Mouse (Mus musculus): ENCODE results near the gene Lama4. TPM values are rescaled to one million over a fixed set of nuclear protein-coding genes. Genes with fewer than 3 reads are reported as not detected.

Gene Lama4
- polyA plus RNA-seq, 1 experiment from 2014 or later, result 29.7 TPM

DNA sequence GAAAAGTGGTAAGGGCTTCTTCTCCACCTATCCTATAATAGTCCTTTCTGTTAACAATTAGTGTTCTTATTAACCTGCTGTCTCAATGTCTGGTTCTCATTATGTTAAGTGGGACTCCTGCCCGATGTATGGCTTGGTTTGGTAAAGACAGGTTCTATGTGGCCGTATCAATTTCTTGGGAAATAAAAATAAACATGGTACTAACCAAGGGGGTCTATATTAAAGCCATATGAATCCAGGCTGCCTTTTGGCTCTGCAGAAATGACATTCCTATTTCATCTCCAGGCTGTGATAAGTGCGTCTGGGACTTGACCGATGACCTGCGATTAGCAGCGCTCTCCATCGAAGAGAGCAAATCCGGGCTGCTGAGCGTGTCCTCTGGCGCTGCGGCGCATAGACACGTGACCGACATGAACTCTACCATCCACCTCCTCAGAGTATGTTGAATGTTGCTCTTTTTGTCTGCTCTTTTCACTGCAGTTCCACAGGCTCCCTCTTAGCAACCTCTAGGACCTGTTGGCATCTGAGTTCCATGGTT, 64.9 kb downstream of the Lama4 start:
- Histone ChIP-seq H3K9me3 (replicated peaks) (no peaks in the 10 kb centered on the region), H3K9ac (no peak overlapping the region), H3K36me3 (no peaks in the 10 kb centered on the region), H3K4me1 (peaks cover 9% of the 10 kb centered on the region; the same call in 1 of the 2 replicates), H3K4me2 (replicated peaks) (no peak overlapping the region), H3K4me3 (no peak overlapping the region), H3K27ac (no peak overlapping the region), H3K27me3 (no peaks in the 10 kb centered on the region)
- no peak for ATAC-seq (ENCODE audit: low FRiP score)
- 79% methylated on average over 14 of the region's 14 CpGs for WGBS

DNA sequence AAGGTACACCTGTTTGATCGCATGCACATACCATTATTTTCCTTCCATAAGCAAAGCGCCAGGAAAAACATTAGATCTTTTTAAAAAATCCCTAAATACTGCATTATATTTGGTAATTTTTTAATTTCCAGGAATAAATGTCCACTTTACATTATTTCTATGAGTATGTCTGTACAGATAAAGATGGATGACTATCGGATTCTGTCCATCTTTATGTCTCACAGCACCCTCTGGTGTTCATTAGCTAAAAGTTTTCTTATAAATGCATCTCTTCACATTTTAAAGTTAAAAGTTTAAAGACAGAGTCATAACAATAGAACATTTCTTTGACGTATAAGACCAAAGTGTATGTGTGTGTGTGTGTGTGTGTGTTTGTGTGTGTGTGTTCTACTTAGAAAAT, 74.2 kb downstream of the Lama4 start:
- H3K9ac ChIP-seq, result no peak overlapping the region
- H3K4me3 ChIP-seq, result no peak overlapping the region
- no peak overlapping the region for H3K27ac ChIP-seq
- no peaks in the 10 kb centered on the region for H3K9me3 ChIP-seq (replicated peaks)
- H3K4me2 ChIP-seq (replicated peaks), result no peak overlapping the region
- no peaks in the 10 kb centered on the region for H3K4me1 ChIP-seq
- no peaks in the 10 kb centered on the region for H3K36me3 ChIP-seq
- ATAC-seq (ENCODE audit: low FRiP score), result no peak
- H3K27me3 ChIP-seq, result no peaks in the 10 kb centered on the region
- 65% methylated on average over 4 of the region's 4 CpGs for WGBS

DNA sequence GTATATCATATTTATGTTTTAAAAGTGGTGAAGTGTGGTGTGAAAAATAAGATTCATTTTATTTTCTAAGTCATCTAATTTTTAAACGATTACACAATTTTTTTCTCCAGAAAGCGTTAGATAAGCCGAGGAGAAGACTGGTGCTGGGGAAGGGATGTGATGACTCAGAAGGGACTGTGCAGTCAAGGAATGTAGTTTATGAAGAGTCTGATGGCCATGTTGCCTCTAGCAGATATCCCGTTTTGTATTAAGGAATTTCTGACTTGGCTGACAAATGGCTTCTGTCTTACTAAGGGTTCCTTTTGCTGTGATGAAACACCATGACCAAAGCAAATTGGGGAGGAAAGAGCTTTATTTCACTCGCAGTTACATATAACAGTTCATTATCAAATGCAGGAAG, 74.7 kb downstream of the Lama4 start:
- Histone ChIP-seq H3K4me1 (no peaks in the 10 kb centered on the region), H3K36me3 (no peaks in the 10 kb centered on the region), H3K4me2 (replicated peaks) (no peak overlapping the region), H3K4me3 (no peak overlapping the region), H3K9ac (no peak overlapping the region), H3K27me3 (no peaks in the 10 kb centered on the region), H3K27ac (no peak overlapping the region), H3K9me3 (replicated peaks) (no peaks in the 10 kb centered on the region)
- 76% methylated on average over 5 of the region's 5 CpGs for WGBS
- no peak for ATAC-seq (ENCODE audit: low FRiP score)

DNA sequence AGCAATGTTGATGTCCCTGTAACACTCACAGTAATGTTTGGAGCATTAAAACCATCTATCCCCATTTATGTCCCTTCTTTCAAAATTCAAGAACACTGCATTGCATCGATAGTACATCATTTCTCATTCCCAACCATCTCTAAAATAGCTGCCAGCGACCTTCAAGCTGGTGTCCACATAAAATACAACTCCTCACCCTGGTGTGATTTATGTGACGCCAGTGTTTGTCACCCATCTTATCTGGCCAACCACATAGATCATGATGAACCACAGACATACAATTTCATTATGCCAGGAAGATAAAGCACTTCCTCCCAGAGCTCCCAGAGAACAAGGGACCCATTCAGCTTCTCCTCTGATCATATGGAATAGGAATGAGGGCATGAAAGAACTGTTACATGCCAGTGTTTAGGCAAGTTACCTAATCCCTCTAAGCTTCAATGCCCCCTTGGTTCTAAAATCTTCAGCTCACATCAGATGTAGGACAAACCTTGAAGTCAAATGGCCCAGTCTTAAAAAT, 79.2 kb downstream of the Lama4 start:
- no peaks in the 10 kb centered on the region for H3K36me3 ChIP-seq
- H3K4me2 ChIP-seq (replicated peaks), result no peak overlapping the region
- no peaks in the 10 kb centered on the region for H3K4me1 ChIP-seq
- H3K9me3 ChIP-seq (replicated peaks), result no peaks in the 10 kb centered on the region
- WGBS, result 73% methylated on average over 3 of the region's 3 CpGs
- H3K9ac ChIP-seq, result no peak overlapping the region
- no peak for ATAC-seq (ENCODE audit: low FRiP score)
- no peak overlapping the region for H3K27ac ChIP-seq
- H3K4me3 ChIP-seq, result no peak overlapping the region
- no peaks in the 10 kb centered on the region for H3K27me3 ChIP-seq

DNA sequence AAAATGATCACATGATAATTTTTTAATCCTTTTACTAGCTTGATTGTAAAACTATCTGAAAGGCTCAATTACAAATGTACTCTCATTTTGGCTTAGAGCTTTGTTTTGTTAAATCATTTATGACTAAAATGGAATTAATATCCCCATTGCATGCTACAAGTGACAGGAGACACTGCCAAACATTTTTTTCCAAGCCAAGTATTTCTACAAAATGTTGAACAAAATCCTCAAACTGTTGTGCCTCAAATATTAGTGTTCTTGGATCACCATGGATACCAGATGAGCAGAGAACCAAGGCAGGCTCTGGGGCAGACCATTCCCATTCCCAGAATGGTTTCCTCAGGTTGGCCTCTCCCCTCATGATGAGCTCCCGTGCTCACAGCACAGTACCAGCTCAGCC, 79.8 kb downstream of the Lama4 start:
- no peak for ATAC-seq (ENCODE audit: low FRiP score)
- no peak overlapping the region for H3K27ac ChIP-seq
- WGBS, result 81% methylated on average over 1 of the region's 1 CpGs
- H3K4me1 ChIP-seq, result no peaks in the 10 kb centered on the region
- H3K4me2 ChIP-seq (replicated peaks), result no peak overlapping the region
- no peaks in the 10 kb centered on the region for H3K9me3 ChIP-seq (replicated peaks)
- H3K9ac ChIP-seq, result no peak overlapping the region
- no peaks in the 10 kb centered on the region for H3K36me3 ChIP-seq
- no peaks in the 10 kb centered on the region for H3K27me3 ChIP-seq
- no peak overlapping the region for H3K4me3 ChIP-seq

DNA sequence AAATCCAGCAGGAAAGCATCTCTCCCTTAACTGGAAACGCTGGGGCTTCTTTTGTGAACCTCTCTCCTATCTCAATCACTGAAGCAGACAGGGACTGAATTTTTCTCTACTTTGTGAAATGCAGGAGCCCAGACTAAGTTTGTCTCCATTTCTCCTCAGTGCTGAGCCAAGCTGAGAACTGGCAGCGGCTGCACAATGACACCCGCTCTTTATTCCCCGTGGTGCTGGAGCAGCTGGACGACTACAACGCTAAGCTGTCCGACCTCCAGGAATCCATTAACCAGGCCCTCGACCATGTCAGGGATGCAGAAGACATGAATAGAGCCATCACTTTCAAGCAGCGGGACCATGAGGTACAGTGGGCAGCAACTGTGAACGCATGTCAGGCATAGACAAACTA, 82.5 kb downstream of the Lama4 start:
- H3K4me1 ChIP-seq, result no peaks in the 10 kb centered on the region
- H3K9me3 ChIP-seq (replicated peaks), result no peaks in the 10 kb centered on the region
- H3K4me2 ChIP-seq (replicated peaks), result no peak overlapping the region
- 60% methylated on average over 10 of the region's 10 CpGs for WGBS
- ATAC-seq (ENCODE audit: low FRiP score), result no peak
- H3K27ac ChIP-seq, result no peak overlapping the region
- no peaks in the 10 kb centered on the region for H3K27me3 ChIP-seq
- H3K4me3 ChIP-seq, result no peak overlapping the region
- H3K9ac ChIP-seq, result no peak overlapping the region
- H3K36me3 ChIP-seq, result no peaks in the 10 kb centered on the region; the same call in 1 of the 2 replicates

DNA sequence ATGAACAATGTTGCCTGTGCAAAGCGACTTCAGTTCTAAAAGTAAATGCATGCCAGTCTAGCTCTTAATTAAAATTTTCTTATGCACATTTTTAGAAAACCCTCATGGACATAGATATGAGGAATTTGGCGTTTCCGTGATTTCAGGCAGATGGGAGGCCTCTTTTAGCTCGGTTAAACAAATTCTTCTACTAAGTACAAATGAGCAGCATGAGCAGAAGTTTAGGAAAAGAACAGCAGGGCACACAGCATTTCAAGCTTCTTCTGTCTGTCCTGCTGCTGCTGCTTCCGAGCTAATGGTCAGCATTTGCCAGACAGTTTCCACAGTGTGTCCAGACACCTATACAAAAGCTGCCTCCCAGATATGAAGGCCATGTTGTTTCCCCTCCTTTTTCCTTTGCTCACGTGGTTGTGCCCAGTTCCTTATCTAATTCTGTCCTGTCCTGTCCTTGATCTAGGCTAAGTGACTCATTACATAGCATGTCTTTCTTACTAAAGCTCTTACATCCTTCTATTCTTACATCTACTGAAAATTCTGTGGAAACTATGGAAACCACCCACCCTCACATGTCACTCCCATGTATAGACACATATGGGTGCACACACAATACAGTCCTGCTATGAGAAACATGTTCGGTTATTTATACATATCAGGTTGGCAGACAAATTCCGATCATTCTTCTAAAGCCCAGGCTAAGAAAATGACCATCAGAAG, 84.4 kb downstream of the Lama4 start:
- Histone ChIP-seq H3K9me3 (replicated peaks) (no peaks in the 10 kb centered on the region), H3K27me3 (no peaks in the 10 kb centered on the region), H3K9ac (no peak overlapping the region), H3K36me3 (no peaks in the 10 kb centered on the region; the same call in 1 of the 2 replicates), H3K4me2 (replicated peaks) (no peak overlapping the region), H3K27ac (no peak overlapping the region), H3K4me3 (no peak overlapping the region), H3K4me1 (no peaks in the 10 kb centered on the region)
- ATAC-seq (ENCODE audit: low FRiP score), result no peak
- 79% methylated on average over 8 of the region's 8 CpGs for WGBS

DNA sequence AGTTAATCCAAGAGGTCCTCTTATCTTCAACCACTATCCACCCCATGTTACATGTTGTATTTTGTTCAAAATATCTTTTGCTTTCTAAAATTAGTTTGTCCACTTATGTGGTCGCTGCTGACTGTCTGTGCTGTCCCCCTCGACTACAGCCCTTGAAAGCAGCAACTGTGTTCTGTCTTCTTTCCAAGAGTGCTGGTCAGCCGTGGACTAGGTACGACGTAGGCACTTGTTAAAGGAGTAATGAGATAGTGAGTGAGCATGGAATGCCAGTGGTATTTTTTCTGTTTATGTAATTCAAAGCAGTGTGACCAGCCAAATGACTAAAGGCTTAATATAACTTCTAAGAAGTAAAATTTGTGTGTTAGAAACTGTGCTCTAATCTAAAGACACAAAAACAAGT, 90.7 kb downstream of the Lama4 start:
- H3K36me3 ChIP-seq, result no peaks in the 10 kb centered on the region; the same call in 1 of the 2 replicates
- no peak overlapping the region for H3K4me3 ChIP-seq
- 94% methylated on average over 5 of the region's 5 CpGs for WGBS

DNA sequence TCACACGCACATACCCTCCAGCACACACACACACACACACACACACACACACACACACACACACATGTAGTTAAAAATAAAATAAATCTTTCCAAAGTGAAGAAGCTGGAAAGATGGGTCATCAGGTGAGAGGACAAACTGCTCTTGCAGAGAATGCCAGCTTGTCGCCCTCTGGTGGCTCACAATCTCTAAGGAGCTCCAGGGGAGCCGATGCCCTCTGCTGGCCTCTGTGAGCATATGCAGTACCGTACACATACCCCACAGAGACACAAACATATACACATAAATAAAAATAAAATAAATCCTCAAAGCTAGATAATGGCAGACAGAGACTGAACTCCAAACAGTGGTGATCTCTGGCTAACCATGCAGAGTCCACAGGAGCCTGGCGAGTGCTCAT, 99.4 kb downstream of the Lama4 start:
- ATAC-seq (ENCODE audit: low FRiP score), result no peak
- no peaks in the 10 kb centered on the region for H3K4me1 ChIP-seq
- 84% methylated on average over 5 of the region's 5 CpGs for WGBS

More for the DNA sequence above, 90.7 kb downstream of the Lama4 start:
- no peaks in the 10 kb centered on the region for H3K4me1 ChIP-seq
- H3K27ac ChIP-seq, result no peak overlapping the region
- no peaks in the 10 kb centered on the region for H3K9me3 ChIP-seq (replicated peaks)
- ATAC-seq (ENCODE audit: low FRiP score), result no peak
- H3K27me3 ChIP-seq, result no peaks in the 10 kb centered on the region
- H3K4me2 ChIP-seq (replicated peaks), result no peak overlapping the region
- H3K9ac ChIP-seq, result no peak overlapping the region

DNA sequence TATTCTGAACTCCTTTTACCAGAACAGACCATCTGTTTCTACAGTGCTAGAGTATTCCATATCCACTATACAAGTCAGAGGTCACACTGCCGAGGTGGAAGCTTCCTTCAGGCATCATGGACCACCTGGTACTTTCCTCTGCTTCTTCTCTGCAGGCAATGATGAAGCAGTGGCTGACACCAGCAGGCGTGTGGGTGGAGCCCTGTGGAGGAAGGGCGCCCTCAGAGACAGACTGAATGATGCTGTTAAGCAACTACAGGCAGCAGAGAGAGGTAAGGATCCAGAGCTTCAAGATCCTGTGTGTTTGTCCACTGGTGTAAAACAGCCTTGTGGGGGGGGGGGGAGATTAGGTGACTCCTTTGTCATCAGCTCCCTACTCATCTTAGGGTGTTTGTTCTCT, 100.1 kb downstream of the Lama4 start:
- H3K4me2 ChIP-seq (replicated peaks), result no peak overlapping the region
- H3K9me3 ChIP-seq (replicated peaks), result no peaks in the 10 kb centered on the region

More for the DNA sequence above, 99.4 kb downstream of the Lama4 start:
- Histone ChIP-seq H3K9me3 (replicated peaks) (no peaks in the 10 kb centered on the region), H3K4me3 (no peak overlapping the region), H3K27ac (no peak overlapping the region), H3K9ac (no peak overlapping the region), H3K4me2 (replicated peaks) (no peak overlapping the region), H3K36me3 (no peaks in the 10 kb centered on the region), H3K27me3 (no peaks in the 10 kb centered on the region)

DNA sequence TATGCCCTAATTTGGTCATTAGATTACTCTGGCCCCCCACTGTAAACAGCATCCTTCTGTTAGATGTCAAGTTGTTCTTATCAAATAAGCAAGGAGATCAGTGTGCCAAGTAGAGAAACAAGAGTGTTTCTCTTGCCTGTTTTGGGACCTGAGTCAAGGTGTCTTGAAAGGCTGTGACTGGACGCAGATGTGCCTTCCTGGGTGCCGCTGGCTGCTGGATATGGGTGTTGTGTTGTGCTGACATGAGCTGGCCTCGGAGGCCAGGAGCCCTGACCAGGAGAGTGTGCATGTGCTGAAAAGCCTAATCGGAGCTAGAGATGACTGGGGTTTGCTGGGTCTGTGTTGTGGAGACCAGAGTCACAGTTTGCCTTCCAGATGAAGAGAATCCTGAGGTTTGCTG, 100.7 kb downstream of the Lama4 start:
- Histone ChIP-seq H3K4me1 (no peaks in the 10 kb centered on the region), H3K4me2 (replicated peaks) (no peak overlapping the region), H3K27me3 (no peaks in the 10 kb centered on the region), H3K9ac (no peak overlapping the region), H3K9me3 (replicated peaks) (no peaks in the 10 kb centered on the region), H3K36me3 (no peaks in the 10 kb centered on the region), H3K4me3 (no peak overlapping the region), H3K27ac (no peak overlapping the region)
- ATAC-seq (ENCODE audit: low FRiP score), result no peak
- 94% methylated on average over 4 of the region's 4 CpGs for WGBS

More for the DNA sequence above, 100.1 kb downstream of the Lama4 start:
- WGBS, result 69% methylated on average over 3 of the region's 3 CpGs
- H3K27ac ChIP-seq, result no peak overlapping the region
- no peak overlapping the region for H3K9ac ChIP-seq
- no peak for ATAC-seq (ENCODE audit: low FRiP score)
- H3K27me3 ChIP-seq, result no peaks in the 10 kb centered on the region
- no peak overlapping the region for H3K4me3 ChIP-seq
- no peaks in the 10 kb centered on the region for H3K4me1 ChIP-seq
- no peaks in the 10 kb centered on the region for H3K36me3 ChIP-seq

DNA sequence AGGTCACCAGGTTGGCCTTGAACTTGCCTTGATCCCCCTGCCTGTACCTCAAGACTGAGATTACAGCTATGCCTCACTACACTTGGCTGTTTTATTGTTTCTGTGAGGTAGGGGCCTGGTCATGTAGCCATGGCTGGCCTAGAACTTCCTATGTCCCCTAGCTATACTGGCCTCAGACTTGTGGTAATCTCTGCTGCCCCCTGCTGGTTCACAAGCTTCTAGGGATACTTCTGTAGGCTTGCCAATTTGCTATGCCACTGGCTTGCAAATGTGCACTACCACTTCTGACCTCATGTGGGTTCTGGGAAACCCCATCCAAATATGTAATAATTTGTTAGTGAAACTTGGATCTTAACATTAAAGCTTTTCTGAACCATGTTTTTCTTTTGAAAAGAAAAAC, 101.6 kb downstream of the Lama4 start:
- Histone ChIP-seq H3K27me3 (no peaks in the 10 kb centered on the region), H3K4me1 (no peaks in the 10 kb centered on the region), H3K9ac (no peak overlapping the region), H3K4me3 (no peak overlapping the region), H3K9me3 (replicated peaks) (no peaks in the 10 kb centered on the region), H3K27ac (no peak overlapping the region), H3K36me3 (no peaks in the 10 kb centered on the region), H3K4me2 (replicated peaks) (no peak overlapping the region)
- peak; percentile 48; the same call in 1 of the 2 replicates for ATAC-seq (ENCODE audit: low FRiP score)

DNA sequence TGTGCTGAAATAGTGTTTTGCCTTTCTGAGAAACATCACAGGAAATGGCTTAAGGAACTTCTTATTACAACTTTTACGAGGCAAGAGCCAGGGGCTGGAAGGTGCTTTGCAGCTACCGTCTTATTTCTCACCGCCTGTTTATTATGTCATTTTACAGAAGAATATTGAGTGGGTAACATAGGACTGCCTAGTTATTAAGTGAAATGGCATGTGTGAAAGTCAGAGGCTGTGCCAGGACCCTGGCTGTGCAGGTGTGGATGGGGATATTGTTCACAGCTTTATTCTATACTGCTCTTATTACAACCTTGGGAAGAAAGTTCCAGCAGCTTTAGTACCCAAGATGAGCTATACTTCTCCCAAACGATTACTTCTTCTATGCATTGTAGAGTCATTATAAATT, 106.7 kb downstream of the Lama4 start:
- H3K9ac ChIP-seq, result no peak overlapping the region
- ATAC-seq (ENCODE audit: low FRiP score), result no peak
- H3K27me3 ChIP-seq, result no peaks in the 10 kb centered on the region
- H3K4me2 ChIP-seq (replicated peaks), result no peak overlapping the region
- H3K9me3 ChIP-seq (replicated peaks), result no peaks in the 10 kb centered on the region
- H3K36me3 ChIP-seq, result no peaks in the 10 kb centered on the region
- H3K4me3 ChIP-seq, result no peak overlapping the region
- H3K27ac ChIP-seq, result no peak overlapping the region
- no peaks in the 10 kb centered on the region for H3K4me1 ChIP-seq
- 89% methylated on average over 4 of the region's 4 CpGs for WGBS
